Mouse (Mus musculus): ENCODE measurements around the gene Maoa.

Gene Maoa

GRCm38 (mm10) chrX:16619034-16619929 is at the start of gene Maoa:
TSS of gene Maoa (plus strand) at chrX:16619698.
- peak; percentile 59 to 66 for DNase-seq (ENCODE audit: low spot score in 2 of 2)

- DNase-seq (ENCODE audit: low spot score in 2 of 2): peak; percentile 83 to 84
Observed at GRCm38 (mm10) chrX:16618225-16619033, 1.1 kb upstream of the Maoa start.

- DNase-seq (ENCODE audit: low spot score in 2 of 2): no peak
Observed at GRCm38 (mm10) chrX:16656511-16656910, 37.0 kb downstream of the Maoa start.

GRCm38 (mm10) chrX:16706094-16706493 is 86.6 kb downstream of the Maoa start:
- no peak for DNase-seq (ENCODE audit: low spot score in 2 of 2)

- DNase-seq (ENCODE audit: low spot score in 2 of 2): no peak
Observed at GRCm38 (mm10) chrX:16714033-16714432, 94.5 kb downstream of the Maoa start.
